Mouse (Mus musculus) C2C12 (cell line): ENCODE data around the gene H2-Q2. TPM values are rescaled to one million over a fixed set of nuclear protein-coding genes. Genes with fewer than 3 reads are reported as not detected.
"Not testable (repeated sequence)": the region's sequence is repeated elsewhere in the genome, so short reads cannot be mapped to it uniquely, and the experiment has no call there.

ENCODE experiments used
- H3K27me3 ChIP-seq: one replicate; pipeline ENCODE4 v1.6.1; 2011; ENCODE audit not compliant: control insufficient read depth, insufficient read depth, insufficient read length
- H3K36me3 ChIP-seq: one replicate; pipeline ENCODE4 v1.6.1; 2011; ENCODE audit not compliant: control insufficient read depth, insufficient read depth
- H3K4me3 ChIP-seq: one replicate; pipeline ENCODE4 v1.5.1; 2011; ENCODE audit warnings: mild to moderate bottlenecking, control low read depth; ENCODE audit not compliant: poor library complexity, insufficient read depth, severe bottlenecking
- H3K79me2 ChIP-seq: one replicate; pipeline ENCODE4 v1.6.1; 2011; ENCODE audit not compliant: control insufficient read depth, insufficient read depth
- H3K79me3 ChIP-seq: one replicate; pipeline ENCODE4 v1.6.1; 2011; ENCODE audit warnings: low read depth, control low read depth
- H3ac ChIP-seq: one replicate; pipeline ENCODE3; 2011; ENCODE audit warnings: low read depth; ENCODE audit not compliant: control insufficient read depth, insufficient read length
- CEBPB ChIP-seq: IDR thresholded peaks from one replicate; pipeline ENCODE4 v1.6.1; 2011; ENCODE audit warnings: low read depth, mild to moderate bottlenecking, control low read depth, moderate library complexity
- CTCF ChIP-seq: IDR thresholded peaks from one replicate; pipeline ENCODE4 v1.5.1; 2011; ENCODE audit not compliant: control insufficient read depth, insufficient read depth, insufficient read length
- FOSL1 ChIP-seq: IDR thresholded peaks from one replicate; pipeline ENCODE4 v1.8.0; 2011; ENCODE audit warnings: mild to moderate bottlenecking, low read length; ENCODE audit not compliant: poor library complexity, insufficient read depth, severe bottlenecking
- MAX ChIP-seq: IDR thresholded peaks from one replicate; pipeline ENCODE4 v1.6.1; 2011; ENCODE audit warnings: mild to moderate bottlenecking, control low read depth
- MYOD1 ChIP-seq: IDR thresholded peaks from one replicate; pipeline ENCODE4 v1.6.1; 2011; ENCODE audit warnings: low read depth; ENCODE audit not compliant: control insufficient read depth, insufficient read length
- MYOG ChIP-seq: IDR thresholded peaks from one replicate; pipeline ENCODE4 v1.6.1; 2011; ENCODE audit not compliant: control insufficient read depth, insufficient read length; ENCODE audit errors: extremely low read depth
- USF1 ChIP-seq: IDR thresholded peaks from one replicate; pipeline ENCODE4 v1.6.1; 2011; ENCODE audit warnings: low read depth, mild to moderate bottlenecking, control low read depth, moderate library complexity
- polyA plus RNA-seq: library from polyadenylated mRNA; unstranded; fragments of >200 nt; fragmentation: generic; extraction: Trizol; gene quantifications from one replicate; pipeline ENCODE4 v1.2.1, GENCODE M21; 2012; ENCODE audit warnings: missing spikeins

H2-Q2 gene
- polyA plus RNA-seq, 1 experiment = 0.11 TPM

DNA sequence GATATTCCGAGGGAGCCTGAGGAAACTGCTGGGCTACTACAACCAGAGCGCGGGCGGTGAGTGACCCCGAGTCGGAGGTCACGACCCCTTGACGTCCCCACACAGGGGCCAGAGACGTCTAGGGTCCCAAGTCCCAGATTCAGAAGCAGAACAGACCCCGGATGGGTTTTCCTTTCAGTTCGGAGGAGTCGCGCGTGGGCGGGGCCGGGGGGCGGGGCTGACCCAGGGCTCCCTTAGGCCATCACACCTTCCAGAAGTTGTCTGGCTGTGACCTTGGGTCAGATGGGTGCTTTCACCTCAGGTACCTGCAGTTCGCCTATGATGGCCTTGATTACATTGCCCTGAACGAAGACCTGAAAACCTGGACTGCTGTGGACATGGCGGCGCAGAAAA lies 17.4 kb downstream of the H2-Q2 start:
- no peak overlapping the region for H3K4me3 ChIP-seq
- H3ac ChIP-seq = no peak overlapping the region
- no peaks in the 10 kb centered on the region for H3K79me2 ChIP-seq
- H3K79me3 ChIP-seq = no peaks in the 10 kb centered on the region
- no peak for TF ChIP-seq MYOG
- TF ChIP-seq CEBPB = no peak
- TF ChIP-seq MAX = no peak
- no peak for TF ChIP-seq CTCF
- TF ChIP-seq FOSL1 = no peak
- no peak for TF ChIP-seq MYOD1
- no peak for TF ChIP-seq USF1
- H3K36me3 ChIP-seq = no peaks in the 10 kb centered on the region
- H3K27me3 ChIP-seq = no peaks in the 10 kb centered on the region

DNA sequence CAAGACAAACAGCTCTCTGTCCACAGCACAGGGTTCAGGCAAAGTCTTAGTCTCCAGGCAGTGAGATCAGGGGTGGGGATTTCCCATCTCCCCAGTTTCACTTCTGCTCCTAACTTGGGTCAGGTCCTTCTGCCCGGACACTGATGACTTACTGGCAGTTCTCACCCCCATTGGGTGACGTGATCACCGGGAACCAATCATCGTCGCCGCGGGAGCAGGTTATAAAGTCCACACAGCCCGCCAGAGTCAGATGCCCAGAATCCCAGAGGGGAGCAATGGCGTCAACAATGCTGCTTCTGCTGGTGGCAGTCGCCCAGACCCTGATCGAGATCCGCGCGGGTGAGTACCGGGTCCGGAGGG lies 37.3 kb downstream of the H2-Q2 start, which contains the start of gene H2-Q4:
H2-Q4 (plus strand) TSS at position 249 of the 360 bp plus-strand sequence.
- H3K4me3 ChIP-seq = peak within 1 kb of the TSS; percentile 41
- H3K27me3 ChIP-seq = no peaks in the 10 kb centered on the region
- H3K79me3 ChIP-seq = no peaks in the 10 kb centered on the region
- TF ChIP-seq MYOD1 (no peak), FOSL1 (no peak), MAX (no peak)
- peak within 1 kb of the TSS; percentile 49 for H3ac ChIP-seq
- no peaks in the 10 kb centered on the region for H3K79me2 ChIP-seq
- H3K36me3 ChIP-seq = no peaks in the 10 kb centered on the region

DNA sequence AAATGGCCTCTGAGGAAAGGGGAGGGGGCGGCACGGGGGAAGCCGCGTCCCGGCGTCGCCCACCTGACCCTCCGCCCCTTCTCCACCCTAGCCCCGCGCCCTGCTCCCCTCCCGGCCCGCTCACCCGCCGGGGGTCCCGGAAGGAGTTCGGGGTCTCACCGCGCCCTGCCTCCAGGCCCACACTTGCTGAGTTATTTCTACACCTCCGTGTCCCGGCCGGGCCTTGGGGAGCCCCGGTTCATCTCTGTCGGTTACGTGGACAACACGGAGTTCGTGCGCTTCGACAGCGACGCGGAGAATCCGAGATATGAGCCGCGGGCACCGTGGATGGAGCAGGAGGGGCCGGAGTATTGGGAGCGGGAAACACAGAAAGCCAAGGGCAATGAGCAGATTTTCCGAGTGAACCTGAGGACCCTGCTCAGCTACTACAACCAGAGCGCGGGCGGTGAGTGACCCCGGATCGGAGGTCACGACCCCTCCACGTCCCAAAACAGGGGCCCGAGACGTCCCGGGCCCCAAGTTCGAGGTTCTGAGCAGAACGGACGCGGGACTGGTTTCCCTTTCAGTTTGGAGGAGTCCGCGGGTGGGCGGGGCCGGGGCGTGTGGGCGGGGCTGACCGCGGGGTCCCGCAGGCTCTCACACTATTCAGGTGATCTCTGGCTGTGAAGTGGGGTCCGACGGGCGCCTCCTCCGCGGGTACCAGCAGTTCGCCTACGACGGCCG lies 37.8 kb downstream of the H2-Q2 start:
- no peak for TF ChIP-seq CTCF
- TF ChIP-seq MYOD1 = no peak
- TF ChIP-seq USF1 = no peak
- no peak for TF ChIP-seq MYOG
- no peak for TF ChIP-seq CEBPB
- TF ChIP-seq MAX = no peak
- TF ChIP-seq FOSL1 = no peak
- H3K36me3 ChIP-seq = no peaks in the 10 kb centered on the region
- H3ac ChIP-seq = peak overlapping the region; percentile 49
- H3K79me3 ChIP-seq = no peaks in the 10 kb centered on the region
- H3K4me3 ChIP-seq = peak overlapping the region; percentile 41
- no peaks in the 10 kb centered on the region for H3K79me2 ChIP-seq
- H3K27me3 ChIP-seq = no peaks in the 10 kb centered on the region

DNA sequence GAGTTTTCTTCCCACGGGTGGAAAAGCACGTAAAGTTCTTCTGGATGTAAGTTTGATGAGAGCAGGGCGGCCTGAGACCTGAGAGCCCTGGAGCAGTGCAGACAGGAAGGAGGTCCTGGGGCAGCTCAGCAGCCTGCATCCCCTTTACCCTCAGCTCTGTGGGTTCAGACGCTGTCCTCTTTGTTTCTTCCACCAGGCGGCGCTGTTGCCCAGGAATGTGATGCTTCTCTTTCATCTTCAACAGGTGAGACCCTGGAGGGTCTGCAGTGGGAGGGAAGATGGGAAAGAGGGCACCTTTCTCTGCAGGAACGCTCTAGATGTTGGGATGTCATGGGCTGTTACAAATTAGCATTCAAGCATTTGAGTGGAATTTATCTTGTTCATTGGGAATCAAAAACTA lies 47.8 kb downstream of the H2-Q2 start:
- H3K79me3 ChIP-seq, H3K79me2 ChIP-seq, H3K4me3 ChIP-seq, H3K36me3 ChIP-seq, H3K27me3 ChIP-seq, H3ac ChIP-seq: not testable (repeated sequence)

DNA sequence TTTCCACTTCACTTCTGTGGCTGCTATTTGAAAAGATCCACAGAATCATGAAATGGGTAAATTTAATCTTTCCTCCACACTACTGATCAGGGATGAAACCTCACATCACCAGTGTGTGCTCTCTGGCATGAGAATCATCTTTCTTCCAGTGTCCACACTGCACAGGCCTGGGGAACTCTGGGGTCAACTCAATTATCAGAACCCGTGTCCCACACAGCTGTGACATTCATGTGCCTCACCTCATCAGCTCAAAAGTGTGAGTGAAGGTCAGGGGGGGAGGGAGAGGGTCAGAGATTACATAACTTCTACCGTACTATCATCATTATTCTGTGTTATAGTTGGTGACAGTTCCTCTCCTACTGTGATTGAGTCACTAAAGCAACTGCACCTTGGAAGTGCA lies 50.6 kb downstream of the H2-Q2 start:
- H3K36me3 ChIP-seq, H3K79me3 ChIP-seq, H3ac ChIP-seq, H3K27me3 ChIP-seq, H3K79me2 ChIP-seq, H3K4me3 ChIP-seq: not testable (repeated sequence)

DNA sequence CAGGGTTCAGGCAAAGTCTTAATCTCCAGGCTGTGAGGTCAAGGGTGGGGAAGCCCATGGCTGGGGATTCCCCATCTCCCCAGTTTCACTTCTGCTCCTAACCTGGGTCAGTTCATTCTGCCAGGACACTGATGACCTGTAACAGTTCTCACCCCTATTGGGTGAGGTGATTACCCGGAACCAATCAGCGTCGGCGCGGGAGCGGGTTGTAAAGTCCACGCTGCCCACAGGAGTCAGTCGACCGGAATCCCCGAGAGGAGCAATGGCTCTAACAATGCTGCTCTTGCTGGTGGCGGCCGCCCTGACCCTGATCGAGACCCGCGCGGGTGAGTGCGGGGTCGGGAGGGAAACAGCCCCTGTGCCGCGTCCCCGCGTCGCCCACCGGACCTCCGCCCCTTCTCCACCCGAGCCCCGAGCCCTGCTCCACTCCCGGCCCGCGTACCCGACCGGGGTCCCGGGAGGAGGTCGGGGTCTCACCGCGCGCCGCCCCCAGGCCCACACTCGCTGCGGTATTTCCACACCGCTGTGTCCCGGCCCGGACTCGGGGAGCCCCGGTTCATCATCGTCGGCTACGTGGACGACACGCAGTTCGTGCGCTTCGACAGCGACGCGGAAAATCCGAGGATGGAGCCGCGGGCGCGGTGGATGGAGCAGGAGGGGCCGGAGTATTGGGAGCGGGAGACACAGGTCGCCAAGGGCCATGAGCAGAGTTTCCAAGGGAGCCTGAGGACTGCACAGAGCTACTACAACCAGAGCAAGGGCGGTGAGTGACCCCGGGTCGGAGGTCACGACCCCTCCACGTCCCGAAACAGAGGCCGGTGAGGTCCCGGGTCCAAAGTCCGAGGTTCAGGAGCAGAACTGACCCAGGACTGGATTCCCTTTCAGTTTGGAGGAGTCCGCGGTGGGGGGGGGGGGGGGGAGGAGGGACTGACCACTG lies 52.1 kb downstream of the H2-Q2 start:
- H3K79me2 ChIP-seq, H3K79me3 ChIP-seq, H3K36me3 ChIP-seq, H3K4me3 ChIP-seq, H3ac ChIP-seq, H3K27me3 ChIP-seq: not testable (repeated sequence)

Other genes with a start within 250 kb of the H2-Q2 start
- not detected for gene Ly6g5c, start 234.0 kb upstream of the H2-Q2 start, polyA plus RNA-seq
- gene Ly6g5b, start 226.8 kb upstream of the H2-Q2 start, polyA plus RNA-seq = 0.28 TPM
- 25.8 TPM for gene Gpank1, start 220.8 kb upstream of the H2-Q2 start, polyA plus RNA-seq
- gene Csnk2b, start 220.2 kb upstream of the H2-Q2 start, polyA plus RNA-seq = 300 TPM
- gene D17H6S53E, start 215.9 kb upstream of the H2-Q2 start, polyA plus RNA-seq = 13.0 TPM
- gene Apom, start 210.2 kb upstream of the H2-Q2 start, polyA plus RNA-seq = 0.20 TPM
- 202 TPM for gene Bag6, start 207.1 kb upstream of the H2-Q2 start, polyA plus RNA-seq
- 183 TPM for gene Prrc2a, start 177.3 kb upstream of the H2-Q2 start, polyA plus RNA-seq
- not detected for gene Aif1, start 166.2 kb upstream of the H2-Q2 start, polyA plus RNA-seq
- gene Lst1, start 153.8 kb upstream of the H2-Q2 start, polyA plus RNA-seq = 0.92 TPM
- gene Ltb, start 147.8 kb upstream of the H2-Q2 start, polyA plus RNA-seq = not detected
- gene Tnf, start 140.2 kb upstream of the H2-Q2 start, polyA plus RNA-seq = not detected
- gene Lta, start 136.9 kb upstream of the H2-Q2 start, polyA plus RNA-seq = 0.07 TPM
- not detected for gene Gm16181, start 121.4 kb upstream of the H2-Q2 start, polyA plus RNA-seq
- 1.4 TPM for gene Atp6v1g2, start 108.6 kb upstream of the H2-Q2 start, polyA plus RNA-seq
- gene Nfkbil1, start 106.5 kb upstream of the H2-Q2 start, polyA plus RNA-seq = 20.1 TPM
- gene Ddx39b, start 100.5 kb upstream of the H2-Q2 start, polyA plus RNA-seq = 330 TPM
- 23.5 TPM for gene H2-D1, start 79.5 kb upstream of the H2-Q2 start, polyA plus RNA-seq
- 3.3 TPM for gene H2-Q1, start 21.8 kb upstream of the H2-Q2 start, polyA plus RNA-seq
- 3.5 TPM for gene H2-Q4, start 37.4 kb downstream of the H2-Q2 start, polyA plus RNA-seq
- gene H2-Q6, start 82.6 kb downstream of the H2-Q2 start, polyA plus RNA-seq = not detected
- gene H2-Q7, start 96.9 kb downstream of the H2-Q2 start, polyA plus RNA-seq = 0.14 TPM
- 0.01 TPM for gene H2-Q10, start 127.8 kb downstream of the H2-Q2 start, polyA plus RNA-seq
- gene Pou5f1, start 163.8 kb downstream of the H2-Q2 start, polyA plus RNA-seq = not detected
- gene Tcf19, start 174.6 kb downstream of the H2-Q2 start, polyA plus RNA-seq = 46.7 TPM
- gene Cchcr1, start 174.9 kb downstream of the H2-Q2 start, polyA plus RNA-seq = 15.9 TPM
- gene Psors1c2, start 191.0 kb downstream of the H2-Q2 start, polyA plus RNA-seq = 0.08 TPM
- gene Cdsn, start 209.9 kb downstream of the H2-Q2 start, polyA plus RNA-seq = 2.0 TPM
- not detected for gene 2300002M23Rik, start 225.2 kb downstream of the H2-Q2 start, polyA plus RNA-seq